Mouse (Mus musculus) olfactory bulb, adult 2 months (tissue): ENCODE results near the gene Ndufa12.

Experiments used
- CTCF ChIP-seq: fragments of 200-500 bp; IDR thresholded peaks from 2 replicates; pipeline ENCODE4 v1.5.1; 2012; ENCODE audit warnings: low read depth, mild to moderate bottlenecking, low read length, moderate library complexity; ENCODE audit not compliant: insufficient read depth
- POLR2A ChIP-seq: fragments of 200-500 bp; IDR thresholded peaks from 2 replicates; pipeline ENCODE4 v1.6.1; 2012; ENCODE audit warnings: mild to moderate bottlenecking, low read depth, low read length, moderate library complexity; ENCODE audit not compliant: insufficient read depth

DNA sequence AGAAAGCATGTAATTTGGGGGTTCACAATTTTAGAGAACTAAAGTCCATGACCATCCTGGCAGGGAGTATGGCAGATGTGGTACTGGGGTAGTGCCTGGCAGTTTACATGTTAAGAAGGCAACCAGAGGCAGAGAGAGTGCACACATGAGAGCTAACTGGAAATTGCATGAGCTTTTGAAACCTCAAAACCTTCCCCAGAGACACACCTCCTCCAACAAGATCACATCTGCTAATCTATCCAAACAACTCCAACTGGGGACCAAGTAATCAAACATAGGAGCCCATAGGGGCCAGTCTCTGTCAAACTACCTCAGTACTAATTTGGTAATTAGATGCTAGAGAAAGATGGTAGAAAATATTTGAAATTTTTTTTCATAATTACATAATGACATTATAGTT lies 44.7 kb upstream of the Ndufa12 start:
- TF ChIP-seq CTCF (no peak), POLR2A (no peak)
